Mouse (Mus musculus): ENCODE measurements at regions not wholly inside any gene's neighbourhood (a gene's known extent, or its start where the extent isn't known, plus 50 kb on each side); places are given as distances from the start of the nearest gene placed in this dataset.

DNA sequence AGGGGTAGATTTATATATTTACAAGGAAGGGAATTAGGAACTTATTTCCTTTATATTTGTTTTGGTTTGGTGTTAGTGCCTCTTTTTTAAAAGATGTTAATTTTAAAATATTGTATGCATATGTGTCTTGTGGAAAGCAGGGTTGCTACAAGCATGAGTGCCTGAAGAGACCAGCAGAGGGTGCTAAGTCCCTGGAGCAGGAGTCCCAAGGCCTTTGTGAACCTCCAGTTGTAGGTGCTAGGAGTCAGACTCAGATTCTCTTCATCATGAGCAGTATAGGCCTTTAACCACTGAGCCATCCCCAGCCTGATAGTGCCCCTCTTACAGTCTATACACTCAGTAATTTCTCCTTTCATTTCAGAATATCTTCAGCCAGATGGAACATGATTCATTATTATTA, 189.0 kb upstream of the Vwde start:
- TF ChIP-seq POLR2A (IDR thresholded peaks at IDR 0.05; ENCODE audit: extremely low read depth, insufficient read depth, low read length) (no peak), CTCF (IDR thresholded peaks at IDR 0.05; ENCODE audit: low read depth, low read length) (peak; percentile 48)
